Mouse (Mus musculus) heart, postnatal 4 days (tissue): Measurements from ENCODE around the gene Ndufa5. TPM values are rescaled to one million over a fixed set of nuclear protein-coding genes. Genes with fewer than 3 reads are reported as not detected.

ENCODE experiments used
- DNase-seq: peaks from one replicate; pipeline ENCODE4 v3.0.0; 2021
- total RNA-seq, 2 experiments: library from RNA; stranded (reverse); gene quantifications; 2 replicates each; pipeline ENCODE4 v1.2.3; 2021

Ndufa5 gene
- total RNA-seq, 2 experiments from 2014 or later, result 799 to 849 TPM

DNA sequence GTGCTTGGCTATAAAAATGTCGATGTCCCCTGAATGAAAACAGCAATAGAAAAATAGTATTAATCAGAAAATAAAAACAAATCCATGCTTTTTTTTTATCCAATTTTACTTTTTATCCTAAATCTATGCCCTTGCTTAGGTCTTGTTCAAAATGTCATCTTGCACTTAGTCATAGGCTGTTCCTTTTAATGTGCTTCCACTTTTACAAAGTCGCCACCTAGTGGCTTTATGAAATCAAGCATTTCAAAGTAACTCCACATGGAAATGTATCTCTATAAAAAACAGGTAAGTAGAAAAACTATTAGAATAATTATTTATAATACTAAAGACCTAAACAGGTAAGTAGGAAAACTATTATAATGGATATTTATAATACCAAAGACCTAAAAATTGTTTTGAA is 11.6 kb downstream of the Ndufa5 start:
- no peak for DNase-seq

DNA sequence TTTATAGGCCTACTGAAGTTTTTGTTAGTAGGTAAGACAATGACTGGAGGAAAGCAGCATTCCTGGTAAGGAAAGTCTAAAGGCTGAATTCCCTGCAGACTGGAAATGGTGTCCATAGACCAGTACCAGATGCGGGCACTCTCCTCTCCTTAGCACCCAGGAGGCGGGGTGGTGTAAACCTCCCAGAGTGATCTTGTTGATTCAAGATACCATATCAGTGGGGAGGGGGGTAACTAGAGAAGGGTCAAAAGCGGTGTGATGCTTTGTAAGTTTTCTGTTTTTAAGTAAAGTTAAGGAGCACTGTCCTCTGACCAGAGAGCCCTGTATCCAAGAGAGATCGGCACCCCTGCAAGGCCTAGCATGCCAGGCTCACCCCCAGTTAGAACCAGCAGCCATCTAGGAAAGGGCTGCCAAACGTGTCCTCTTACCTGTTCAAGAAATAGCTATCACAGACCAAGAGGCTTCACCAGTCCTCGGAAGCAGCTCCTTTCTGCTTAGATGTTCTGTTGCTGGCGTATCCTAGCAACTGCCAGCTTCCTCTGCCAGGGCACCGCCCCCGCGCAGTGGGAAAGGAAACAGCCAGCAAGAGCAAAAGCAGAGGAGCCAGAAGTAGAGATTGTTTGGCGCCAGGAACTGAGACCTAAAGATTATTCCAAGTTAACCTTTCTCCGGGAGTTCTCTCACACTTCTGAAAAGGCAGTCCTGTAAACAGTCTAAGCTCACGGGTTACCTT is 13.1 kb downstream of the Ndufa5 start, which contains the start of gene Iqub:
Gene Iqub (minus strand): TSS at position 516 of the 733 bp plus-strand sequence.
- peak; percentile 75 for DNase-seq

DNA sequence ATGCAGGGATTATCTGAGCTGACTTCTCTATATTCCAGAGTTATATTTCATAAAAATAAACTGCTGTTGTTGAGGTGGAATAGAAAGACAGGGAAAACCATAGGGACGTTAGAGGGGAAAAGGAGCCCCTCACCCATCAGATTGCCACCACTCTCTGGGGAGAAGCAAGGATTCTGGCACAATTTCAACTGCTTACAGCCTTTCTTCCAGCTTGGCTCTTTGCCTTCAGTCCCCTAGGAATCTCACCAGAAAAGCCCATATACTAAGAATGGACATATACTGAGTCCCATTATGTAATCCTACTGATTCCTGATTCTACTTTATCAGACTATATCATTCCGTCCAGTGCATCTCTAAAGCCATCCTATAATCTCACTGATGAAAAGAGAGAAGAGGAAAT is 23.7 kb downstream of the Ndufa5 start:
- DNase-seq, result no peak

DNA sequence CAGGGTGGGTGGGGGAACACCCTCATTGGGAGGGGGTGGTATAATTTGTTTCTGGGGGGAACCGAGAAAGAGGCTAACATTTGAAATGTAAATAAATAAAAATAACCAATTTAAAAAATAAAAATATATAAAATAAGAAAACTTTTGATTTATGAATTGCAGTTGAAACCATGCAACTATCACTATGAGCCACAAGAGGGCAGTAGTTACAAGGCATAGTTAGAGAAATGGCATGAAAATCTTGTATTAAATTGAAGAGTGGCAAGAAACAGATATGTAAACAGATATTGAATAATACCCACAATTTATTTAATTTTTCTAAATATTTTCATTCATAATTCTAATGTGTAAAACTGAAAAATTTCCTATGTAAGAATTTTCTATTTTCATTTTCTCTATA is 37.5 kb downstream of the Ndufa5 start:
- DNase-seq, result no peak

DNA sequence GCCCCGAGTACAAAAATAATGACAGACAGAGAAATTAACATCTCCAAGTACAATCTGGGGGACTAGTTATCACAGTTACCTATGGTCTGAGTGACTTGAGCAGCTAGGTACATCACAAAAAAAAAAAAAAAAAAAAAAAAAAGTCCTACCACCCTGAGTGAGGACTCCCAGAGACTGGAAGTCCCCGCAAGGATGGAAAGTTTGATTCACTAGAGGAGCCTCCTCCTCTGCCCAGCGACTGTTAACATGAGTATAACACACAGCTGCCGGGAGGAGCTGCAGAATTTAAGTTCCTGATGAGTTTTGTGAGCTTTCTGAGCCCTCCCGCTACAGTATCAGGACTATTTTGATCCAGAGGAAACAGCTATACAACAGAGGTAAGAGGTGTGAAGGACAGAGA is 41.3 kb downstream of the Ndufa5 start:
- DNase-seq, result no peak

DNA sequence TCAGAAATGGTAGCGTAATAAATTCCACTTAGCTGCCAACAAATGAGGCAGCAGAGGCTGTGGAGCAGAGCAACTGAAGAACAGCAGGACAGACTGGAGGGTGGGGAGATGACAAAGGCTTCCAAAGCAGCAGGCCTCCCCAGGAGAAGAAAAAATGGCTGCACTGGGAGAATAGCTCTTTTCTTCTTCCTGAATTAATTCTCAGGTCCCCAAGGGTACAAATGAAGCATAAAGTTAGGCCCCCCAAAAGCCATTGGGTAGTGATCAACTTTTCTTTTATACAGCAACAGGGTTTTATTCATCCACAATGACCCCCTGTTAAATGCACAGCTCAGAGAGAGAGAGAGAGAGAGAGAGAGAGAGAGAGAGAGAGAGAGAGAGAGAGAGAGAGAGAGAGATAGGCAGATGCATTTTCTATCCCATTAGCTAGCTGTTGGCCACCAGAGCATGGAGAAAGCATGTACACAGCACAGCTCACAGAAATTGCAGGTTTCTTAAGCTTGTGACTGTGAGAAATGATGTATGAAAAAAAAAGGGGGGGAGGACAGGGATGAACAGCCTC is 57.2 kb downstream of the Ndufa5 start:
- no peak for DNase-seq

DNA sequence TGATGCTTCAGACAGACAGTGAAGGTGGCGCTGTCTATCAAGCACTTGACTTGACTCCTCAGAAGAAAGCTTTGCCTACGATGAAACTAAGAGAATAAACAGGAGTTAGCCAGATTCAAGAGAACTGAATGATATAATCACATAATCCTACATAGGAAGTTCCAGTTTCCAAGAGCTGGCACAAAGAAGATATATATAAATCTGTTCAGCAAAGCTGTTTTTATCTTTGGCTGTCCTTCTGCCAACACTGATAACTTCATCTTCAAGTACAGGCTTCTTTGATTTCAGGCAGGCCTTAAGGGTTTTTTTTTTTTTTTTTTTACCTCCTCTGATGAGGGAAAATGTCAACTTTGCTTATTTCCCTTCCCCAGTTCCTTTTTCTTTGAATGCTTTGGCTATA is 57.7 kb downstream of the Ndufa5 start:
- no peak for DNase-seq

Other genes with a start within 250 kb of the Ndufa5 start
- gene Iqub, start 12.9 kb downstream of the Ndufa5 start, total RNA-seq, result under 1 TPM; 0.23 to 0.36 TPM
- gene Asb15, start 131 bp upstream of the Ndufa5 start, total RNA-seq, result 1 to 10 TPM; 6.2 to 6.3 TPM
- gene Lmod2, start 69.7 kb upstream of the Ndufa5 start, total RNA-seq, result 100 to 1,000 TPM; 183 to 207 TPM
- gene Wasl, start 137.0 kb upstream of the Ndufa5 start, total RNA-seq, result 10 to 100 TPM; 33.8 to 34.7 TPM
- not detected for gene Hyal6, start 205.2 kb upstream of the Ndufa5 start, total RNA-seq
- not detected for gene Hyal4, start 220.3 kb upstream of the Ndufa5 start, total RNA-seq